Mouse (Mus musculus) hindbrain, embryonic 12.5 days (tissue): Measurements from ENCODE around the gene Ppp1r14a. TPM values are rescaled to one million over a fixed set of nuclear protein-coding genes. Genes with fewer than 3 reads are reported as not detected.
A peak's percentile ranks its signal among the peaks of the same experiment; 100 is the strongest.

Experiments used
- ATAC-seq: fragments of 200-750 bp; cut with Nextera tagmentation; 2 replicates; pipeline ENCODE4 v1.8.0; 2017; ENCODE audit warnings: moderate TSS enrichment; ENCODE audit not compliant: low FRiP score
- H3K27ac ChIP-seq: fragments of 300-500 bp; sonication (generic); 2 replicates; pipeline ENCODE4 v1.5.1; 2016; ENCODE audit warnings: mild to moderate bottlenecking
- H3K27me3 ChIP-seq: fragments of 300-500 bp; sonication (generic); 2 replicates; pipeline ENCODE4 v1.6.1; 2016; ENCODE audit warnings: mild to moderate bottlenecking
- H3K36me3 ChIP-seq: fragments of 300-500 bp; sonication (generic); 2 replicates; pipeline ENCODE4 v1.6.1; 2016; ENCODE audit warnings: mild to moderate bottlenecking
- H3K4me1 ChIP-seq: fragments of 300-500 bp; sonication (generic); 2 replicates; pipeline ENCODE4 v1.6.1; 2016
- H3K4me2 ChIP-seq: fragments of 300-500 bp; sonication (generic); replicated peaks from 2 replicates; pipeline ENCODE4 v1.6.1; 2016; ENCODE audit warnings: mild to moderate bottlenecking
- H3K4me3 ChIP-seq: fragments of 300-500 bp; sonication (generic); 2 replicates; pipeline ENCODE4 v1.5.1; 2016; ENCODE audit warnings: mild to moderate bottlenecking
- H3K9ac ChIP-seq: fragments of 300-500 bp; sonication (generic); 2 replicates; pipeline ENCODE4 v1.6.1; 2016; ENCODE audit warnings: mild to moderate bottlenecking, moderate library complexity
- H3K9me3 ChIP-seq: fragments of 300-500 bp; sonication (generic); replicated peaks from 2 replicates; pipeline ENCODE4 v1.6.1; 2016; ENCODE audit warnings: mild to moderate bottlenecking
- whole genome bisulfite sequencing: fragments of 180-500 bp; shearing (Covaris S2); methylation state at CpG from one replicate; pipeline ENCODE4 v1.1.7; 2016; 5-methylcytosine and 5-hydroxymethylcytosine counted together
- polyA plus RNA-seq: library from polyadenylated mRNA; unstranded; fragments of >200 nt; fragmentation: Nextera tagmentation; extraction: Ambion mirVana; gene quantifications from 2 replicates; pipeline ENCODE4 v1.2.1, GENCODE M21; 2016

Gene Ppp1r14a
- polyA plus RNA-seq, 1 experiment from 2014 or later: 20.8 TPM

GRCm38 (mm10) chr7:29340247-29340646 is 51.1 kb downstream of the Ppp1r14a start:
- Histone ChIP-seq H3K27ac (no peak overlapping the region), H3K36me3 (peaks cover 23% of the 10 kb centered on the region), H3K4me2 (no peak overlapping the region), H3K9ac (no peak overlapping the region), H3K9me3 (no peaks in the 10 kb centered on the region), H3K4me1 (peaks cover 15% of the 10 kb centered on the region), H3K4me3 (no peak overlapping the region), H3K27me3 (no peaks in the 10 kb centered on the region)
- no peak for ATAC-seq
- WGBS: 81% methylated on average over 9 of the region's 9 CpGs

GRCm38 (mm10) chr7:29340838-29341237 is 51.7 kb downstream of the Ppp1r14a start:
- H3K9ac ChIP-seq: no peak overlapping the region
- no peak overlapping the region for H3K4me2 ChIP-seq
- 95% methylated on average over 8 of the region's 8 CpGs for WGBS
- H3K4me3 ChIP-seq: no peak overlapping the region
- ATAC-seq: no peak
- H3K27ac ChIP-seq: no peak overlapping the region
- peaks cover 15% of the 10 kb centered on the region for H3K4me1 ChIP-seq
- no peaks in the 10 kb centered on the region for H3K9me3 ChIP-seq
- no peaks in the 10 kb centered on the region for H3K27me3 ChIP-seq
- peaks cover 23% of the 10 kb centered on the region for H3K36me3 ChIP-seq

- Histone ChIP-seq H3K4me3 (no peak overlapping the region), H3K27me3 (no peaks in the 10 kb centered on the region), H3K9ac (no peak overlapping the region), H3K27ac (no peak overlapping the region), H3K9me3 (no peaks in the 10 kb centered on the region), H3K36me3 (peaks cover 18% of the 10 kb centered on the region), H3K4me2 (no peak overlapping the region), H3K4me1 (peaks cover 17% of the 10 kb centered on the region)
- 60% methylated on average over 12 of the region's 12 CpGs for WGBS
- ATAC-seq: no peak
Observed at GRCm38 (mm10) chr7:29341722-29342121, 52.6 kb downstream of the Ppp1r14a start.

GRCm38 (mm10) chr7:29342489-29343092 is 53.5 kb downstream of the Ppp1r14a start:
- Histone ChIP-seq H3K27me3 (no peaks in the 10 kb centered on the region), H3K4me1 (peaks cover 17% of the 10 kb centered on the region), H3K36me3 (peaks cover 20% of the 10 kb centered on the region), H3K9ac (no peak overlapping the region), H3K4me3 (no peak overlapping the region), H3K27ac (peak overlapping the region; percentile 45; the same call in 1 of the 2 replicates), H3K9me3 (no peaks in the 10 kb centered on the region), H3K4me2 (no peak overlapping the region)
- ATAC-seq: no peak
- 54% methylated on average over 8 of the region's 8 CpGs for WGBS

Other genes starting within 250 kb of the Ppp1r14a start
- 5.2 and 5.7 TPM in 2 replicates for gene Ryr1, start 164.1 kb upstream of the Ppp1r14a start, polyA plus RNA-seq
- gene Rasgrp4, start 154.5 kb upstream of the Ppp1r14a start, polyA plus RNA-seq: 0.46 and 1.1 TPM in 2 replicates
- 20.0 and 21.7 TPM in 2 replicates for gene Fam98c, start 133.1 kb upstream of the Ppp1r14a start, polyA plus RNA-seq
- 0.46 and 0.56 TPM in 2 replicates for gene Ggn, start 119.1 kb upstream of the Ppp1r14a start, polyA plus RNA-seq
- 5.9 and 6.4 TPM in 2 replicates for gene Spred3, start 118.9 kb upstream of the Ppp1r14a start, polyA plus RNA-seq
- 285 and 288 TPM in 2 replicates for gene Psmd8, start 108.6 kb upstream of the Ppp1r14a start, polyA plus RNA-seq
- gene Catsperg1, start 75.3 kb upstream of the Ppp1r14a start, polyA plus RNA-seq: 0.72 and 1.0 TPM in 2 replicates
- 1.2 and 1.6 TPM in 2 replicates for gene Kcnk6, start 56.8 kb upstream of the Ppp1r14a start, polyA plus RNA-seq
- 81.9 and 83.4 TPM in 2 replicates for gene Yif1b, start 51.0 kb upstream of the Ppp1r14a start, polyA plus RNA-seq
- gene 2200002D01Rik, start 40.8 kb upstream of the Ppp1r14a start, polyA plus RNA-seq: 1.8 and 2.4 TPM in 2 replicates
- gene Spint2, start 7.4 kb upstream of the Ppp1r14a start, polyA plus RNA-seq: 42.6 and 63.3 TPM in 2 replicates
- 102 and 110 TPM in 2 replicates for gene Dpf1, start 14.6 kb downstream of the Ppp1r14a start, polyA plus RNA-seq
- gene Sipa1l3, start 229.3 kb downstream of the Ppp1r14a start, polyA plus RNA-seq: 15.9 and 18.3 TPM in 2 replicates